Comparison of ENCODE assay signal across 27 mouse cellular contexts in the genomic region with DNA sequence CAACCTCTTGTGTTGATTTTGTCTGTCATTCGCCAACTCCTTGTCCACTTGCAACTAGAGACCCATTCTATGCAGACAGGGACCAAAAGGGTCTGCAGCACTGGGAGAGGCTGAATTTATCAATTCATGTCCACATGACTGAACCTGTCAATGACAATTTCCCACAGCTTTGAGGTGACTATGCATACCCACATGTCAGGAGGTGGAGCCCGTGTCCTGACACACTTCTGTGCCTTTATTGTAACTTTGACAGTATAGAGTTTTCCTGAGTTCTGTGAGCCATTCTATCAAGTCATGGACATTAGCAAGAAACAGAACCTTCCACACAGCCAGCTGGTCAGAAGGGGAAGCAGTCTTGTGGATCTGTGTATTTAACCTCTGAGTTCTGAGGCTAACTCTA.
DNase-seq lines count a peak whose midpoint lies in the region; ATAC-seq and TF ChIP-seq lines count a peak whose summit lies in the region.
"Had no signal": no experiment of that assay in that cellular context is flagged by ENCODE, and none has a peak within 500 bp of the region (broad histone marks: within the 10 kb centered on the region; RNA-seq: fewer than 3 reads in every experiment).

No protein-coding gene starts in this region.

- no peak for ATAC-seq in heart, embryonic 15.5 days (replicated peaks; ENCODE audit: insufficient number of reproducible peaks, insufficient read depth, low FRiP score, low read depth)
- ATAC-seq in midbrain, embryonic 13.5 days: 0 out of 2 replicates have a peak, but pooled peaks have one; percentile 31
- no peak for ATAC-seq in intestine, postnatal 0 days
- no peak for ATAC-seq in forebrain, embryonic 11.5 days (replicated peaks; ENCODE audit: low FRiP score)
- ATAC-seq: forebrain, embryonic 13.5 days had no signal

- no peak overlapping the region for H3K4me2 ChIP-seq in heart, embryonic 15.5 days
- H3K4me2 ChIP-seq in midbrain, embryonic 13.5 days (replicated peaks): no peak overlapping the region
- H3K4me2 ChIP-seq in intestine, postnatal 0 days (replicated peaks; ENCODE audit: low read depth): no peak overlapping the region
- H3K4me2 ChIP-seq in forebrain, embryonic 11.5 days (ENCODE audit: low read depth, low read length, severe bottlenecking): no peak overlapping the region
- H3K4me2 ChIP-seq: embryonic facial prominence, embryonic 15.5 days; forebrain, embryonic 13.5 days; limb, embryonic 12.5 days; liver, embryonic 15.5 days; lung, embryonic 14.5 days; midbrain, embryonic 12.5 days; stomach, embryonic 15.5 days had no signal

- no peaks in the 10 kb centered on the region for H3K36me3 ChIP-seq in heart, embryonic 15.5 days
- no peaks in the 10 kb centered on the region for H3K36me3 ChIP-seq in midbrain, embryonic 13.5 days
- no peaks in the 10 kb centered on the region for H3K36me3 ChIP-seq in midbrain, embryonic 10.5 days
- no peaks in the 10 kb centered on the region for H3K36me3 ChIP-seq in intestine, postnatal 0 days (ENCODE audit: control insufficient read depth, insufficient read depth)
- no peaks in the 10 kb centered on the region for H3K36me3 ChIP-seq in forebrain, embryonic 11.5 days (ENCODE audit: control insufficient read depth, insufficient read depth, low read length)
- H3K36me3 ChIP-seq: embryonic facial prominence, embryonic 10.5 days; embryonic facial prominence, embryonic 15.5 days; hindbrain, embryonic 10.5 days; limb, embryonic 12.5 days; liver, embryonic 15.5 days; midbrain, embryonic 12.5 days; stomach, embryonic 15.5 days had no signal

- intact Hi-C loops in gastrocnemius, adult 2 months (cut with DNase I): no loop called here
- intact Hi-C loops in gastrocnemius, postnatal 36 days (cut with DNase I): no loop called here
- intact Hi-C loops in heart, postnatal 36 days (cut with DNase I): no loop called here

- H3K4me3 ChIP-seq in gastrocnemius, adult 2 months: no peak overlapping the region
- no peak overlapping the region for H3K4me3 ChIP-seq in heart, embryonic 15.5 days
- no peak overlapping the region for H3K4me3 ChIP-seq in midbrain, embryonic 13.5 days (replicated peaks)
- H3K4me3 ChIP-seq in midbrain, embryonic 10.5 days: no peak overlapping the region
- H3K4me3 ChIP-seq in intestine, postnatal 0 days (ENCODE audit: low read depth, low read length): no peak overlapping the region
- no peak overlapping the region for H3K4me3 ChIP-seq in forebrain, embryonic 11.5 days (ENCODE audit: low read depth, low read length)
- H3K4me3 ChIP-seq: embryonic facial prominence, embryonic 10.5 days; embryonic facial prominence, embryonic 15.5 days; forebrain, embryonic 13.5 days; hindbrain, embryonic 10.5 days; left cerebral cortex, adult 2 months; limb, embryonic 12.5 days; liver, embryonic 15.5 days; midbrain, embryonic 12.5 days; stomach, embryonic 15.5 days had no signal

- no peaks in the 10 kb centered on the region for H3K27me3 ChIP-seq in heart, embryonic 15.5 days
- H3K27me3 ChIP-seq in midbrain, embryonic 13.5 days: no peaks in the 10 kb centered on the region
- no peaks in the 10 kb centered on the region for H3K27me3 ChIP-seq in midbrain, embryonic 10.5 days (ENCODE audit: low read depth, poor library complexity, severe bottlenecking)
- H3K27me3 ChIP-seq in intestine, postnatal 0 days (replicated peaks; ENCODE audit: control insufficient read depth, insufficient read depth, low read length): no peaks in the 10 kb centered on the region
- no peaks in the 10 kb centered on the region for H3K27me3 ChIP-seq in forebrain, embryonic 11.5 days (ENCODE audit: control insufficient read depth, insufficient read depth, low read length)
- H3K27me3 ChIP-seq: CH12.LX; embryonic facial prominence, embryonic 15.5 days; forebrain, embryonic 13.5 days; limb, embryonic 12.5 days; liver, embryonic 15.5 days; midbrain, embryonic 12.5 days; stomach, embryonic 15.5 days had no signal

- WGBS in heart, embryonic 15.5 days: 56% methylated on average over 2 of the region's 2 CpGs
- WGBS in midbrain, embryonic 13.5 days: 73% methylated on average over 2 of the region's 2 CpGs
- 84% methylated on average over 2 of the region's 2 CpGs for whole genome bisulfite sequencing in midbrain, embryonic 10.5 days
- 83% methylated on average over 2 of the region's 2 CpGs for WGBS in intestine, postnatal 0 days
- 82% methylated on average over 2 of the region's 2 CpGs for WGBS in forebrain, embryonic 11.5 days

- peaks cover 23% of the 10 kb centered on the region for H3K4me1 ChIP-seq in heart, embryonic 15.5 days (replicated peaks)
- peaks cover 41% of the 10 kb centered on the region for H3K4me1 ChIP-seq in midbrain, embryonic 13.5 days (replicated peaks)
- peaks cover 42% of the 10 kb centered on the region for H3K4me1 ChIP-seq in midbrain, embryonic 10.5 days
- peaks cover 4% of the 10 kb centered on the region; the same call in 1 of the 2 replicates for H3K4me1 ChIP-seq in intestine, postnatal 0 days (replicated peaks; ENCODE audit: control insufficient read depth, insufficient read depth, low read length)
- peaks cover 4% of the 10 kb centered on the region; the same call in 1 of the 2 replicates for H3K4me1 ChIP-seq in forebrain, embryonic 11.5 days (replicated peaks; ENCODE audit: control insufficient read depth, insufficient read depth, low read length)

- H3K27ac ChIP-seq in gastrocnemius, adult 2 months: peak overlapping the region; percentile 39; the same call in 1 of the 2 replicates
- H3K27ac ChIP-seq in heart, embryonic 15.5 days: peak overlapping the region; percentile 45
- no peak overlapping the region for H3K27ac ChIP-seq in midbrain, embryonic 13.5 days
- H3K27ac ChIP-seq in midbrain, embryonic 10.5 days (replicated peaks): no peak overlapping the region
- H3K27ac ChIP-seq in intestine, postnatal 0 days (ENCODE audit: low read depth, low read length): no peak overlapping the region
- no peak overlapping the region for H3K27ac ChIP-seq in forebrain, embryonic 11.5 days (ENCODE audit: low read depth, low read length)
- H3K27ac ChIP-seq: embryonic facial prominence, embryonic 10.5 days; embryonic facial prominence, embryonic 15.5 days; forebrain, embryonic 13.5 days; hindbrain, embryonic 10.5 days; left cerebral cortex, adult 2 months; limb, embryonic 12.5 days; liver, embryonic 15.5 days; midbrain, embryonic 12.5 days; stomach, embryonic 15.5 days had no signal

- no peak for TF ChIP-seq CTCF in gastrocnemius, adult 2 months (IDR thresholded peaks at IDR 0.05)
- no peak for TF ChIP-seq CTCF in intestine, postnatal 0 days (IDR thresholded peaks at IDR 0.05; ENCODE audit: low read depth)

- H3K9me3 ChIP-seq in heart, embryonic 15.5 days (replicated peaks): no peaks in the 10 kb centered on the region
- H3K9me3 ChIP-seq in midbrain, embryonic 13.5 days: no peaks in the 10 kb centered on the region
- no peaks in the 10 kb centered on the region for H3K9me3 ChIP-seq in midbrain, embryonic 10.5 days (replicated peaks)
- no peaks in the 10 kb centered on the region for H3K9me3 ChIP-seq in intestine, postnatal 0 days (ENCODE audit: control insufficient read depth)
- no peaks in the 10 kb centered on the region for H3K9me3 ChIP-seq in forebrain, embryonic 11.5 days (ENCODE audit: control insufficient read depth, low read length)
- H3K9me3 ChIP-seq: embryonic facial prominence, embryonic 10.5 days; embryonic facial prominence, embryonic 15.5 days; forebrain, embryonic 13.5 days; hindbrain, embryonic 10.5 days; limb, embryonic 12.5 days; liver, embryonic 15.5 days; midbrain, embryonic 12.5 days; stomach, embryonic 15.5 days had no signal

- no peak for DNase-seq in gastrocnemius, adult 2 months
- no peak for DNase-seq in gastrocnemius, postnatal 36 days
- DNase-seq in heart, postnatal 36 days: no peak
- no peak for DNase-seq in midbrain, embryonic 10.5 days (ENCODE audit: low spot score)
- DNase-seq in forebrain, embryonic 11.5 days (ENCODE audit: low spot score): no peak
- DNase-seq: adrenal gland, postnatal 14 days; cerebellum, adult 18-20 months; cerebellum, postnatal 10 days; gastrocnemius, postnatal 14 days; kidney, adult 11 months; kidney, postnatal 14 days; layer of hippocampus, adult 9-11 months; lung, embryonic 14.5 days; right cerebral cortex, postnatal 25 days had no signal

- H3K9ac ChIP-seq in heart, embryonic 15.5 days: no peak overlapping the region
- H3K9ac ChIP-seq in midbrain, embryonic 13.5 days (replicated peaks): no peak overlapping the region
- no peak overlapping the region for H3K9ac ChIP-seq in intestine, postnatal 0 days (ENCODE audit: low read depth, low read length)
- H3K9ac ChIP-seq in forebrain, embryonic 11.5 days (ENCODE audit: low read length): no peak overlapping the region
- H3K9ac ChIP-seq: embryonic facial prominence, embryonic 15.5 days; forebrain, embryonic 13.5 days; limb, embryonic 12.5 days; liver, embryonic 15.5 days; lung, embryonic 14.5 days; midbrain, embryonic 12.5 days; stomach, embryonic 15.5 days had no signal

Comparison
In these comparisons a context has a peak if more than half of its experiments do, and no peak if none do; other contexts are left out.
1. H3K27ac ChIP-seq: peak in gastrocnemius, adult 2 months (single experiment) and heart, embryonic 15.5 days (single experiment); none in midbrain, embryonic 13.5 days (single experiment), midbrain, embryonic 10.5 days (single experiment), intestine, postnatal 0 days (single experiment) and forebrain, embryonic 11.5 days (single experiment).